Mouse (Mus musculus) telencephalon, adult 2 months (tissue): ENCODE data around the gene Fbxo21.

Experiments
- DNase-seq: peaks from one replicate; pipeline ENCODE4 v3.0.0-alpha.2; 2011; ENCODE audit warnings: low read depth, low spot score

Fbxo21 gene

GRCm38 (mm10) chr5:118044907-118045306 lies 68.4 kb downstream of the Fbxo21 start:
- DNase-seq = no peak

- DNase-seq = no peak
These were observed 68.9 kb downstream of the Fbxo21 start for GRCm38 (mm10) chr5:118045385-118045784.

- DNase-seq = no peak
These were observed 70.7 kb downstream of the Fbxo21 start for GRCm38 (mm10) chr5:118047091-118047757.

- no peak for DNase-seq
These were observed 71.9 kb downstream of the Fbxo21 start for GRCm38 (mm10) chr5:118048412-118048811.

- no peak for DNase-seq
These were observed 72.4 kb downstream of the Fbxo21 start for GRCm38 (mm10) chr5:118048928-118049327.

GRCm38 (mm10) chr5:118050743-118051142 lies 74.2 kb downstream of the Fbxo21 start:
- no peak for DNase-seq

GRCm38 (mm10) chr5:118051981-118052662 lies 75.6 kb downstream of the Fbxo21 start:
- no peak for DNase-seq

- no peak for DNase-seq
These were observed 76.7 kb downstream of the Fbxo21 start for GRCm38 (mm10) chr5:118053205-118053604.

- DNase-seq = no peak
These were observed 81.1 kb downstream of the Fbxo21 start for GRCm38 (mm10) chr5:118057508-118058111.

GRCm38 (mm10) chr5:118058858-118059257 lies 82.3 kb downstream of the Fbxo21 start:
- no peak for DNase-seq

GRCm38 (mm10) chr5:118059646-118060045 lies 83.1 kb downstream of the Fbxo21 start:
- no peak for DNase-seq
